Mouse (Mus musculus): ENCODE data around the gene Zcchc2.

- TF ChIP-seq CTCF (IDR thresholded peaks at IDR 0.05; ENCODE audit: borderline replicate concordance, insufficient read depth, low read length), result no peak
- TF ChIP-seq POLR2A (IDR thresholded peaks at IDR 0.05; ENCODE audit: low read depth, low read length), result no peak
These were observed 1.1 kb upstream of the Zcchc2 start for GRCm38 (mm10) chr1:105988903-105989639.
